Mouse (Mus musculus) heart, adult 11 months (tissue): ENCODE results near the gene Slc19a1.

ENCODE experiments used
- DNase-seq: peaks from one replicate; pipeline ENCODE4 v3.0.0; 2022

Slc19a1 gene

DNA sequence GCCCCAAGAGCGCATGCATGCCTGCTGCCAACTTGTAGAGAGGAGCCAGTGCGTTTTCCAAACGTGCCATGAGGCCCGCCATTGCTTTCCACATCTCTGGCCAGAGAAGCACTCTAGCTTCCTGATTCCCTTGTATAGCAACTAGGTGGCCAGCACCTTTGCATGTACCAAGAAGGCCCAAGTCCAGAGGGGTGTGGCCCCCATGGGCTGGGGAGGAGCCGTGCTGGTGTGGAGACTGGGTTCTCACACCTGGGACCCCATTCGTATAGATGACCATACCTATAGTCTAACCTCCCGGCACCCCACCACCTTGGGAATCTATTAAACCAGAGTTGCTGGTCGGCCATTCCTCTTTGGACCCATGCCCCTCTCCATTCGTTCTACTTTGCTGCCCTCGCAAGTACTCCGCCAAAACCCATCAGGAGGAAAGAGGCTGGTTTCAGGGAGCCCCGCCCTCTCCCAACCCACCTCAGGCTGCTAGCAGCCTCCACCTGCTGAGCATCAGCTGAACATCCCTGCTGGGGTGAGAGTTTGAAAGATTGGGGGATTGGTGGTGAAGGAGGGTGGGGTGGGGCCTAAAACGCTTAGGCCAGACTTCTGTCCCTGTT is at the start of gene Slc19a1:
Gene Slc19a1, plus strand, starts transcription at position 474 of the 608 bp plus-strand sequence.
- DNase-seq = no peak

GRCm38 (mm10) chr10:76988586-76988985 is 43.5 kb upstream of the Slc19a1 start:
- DNase-seq = no peak

- DNase-seq = no peak
Observed at GRCm38 (mm10) chr10:76992456-76992855, 39.6 kb upstream of the Slc19a1 start.

DNA sequence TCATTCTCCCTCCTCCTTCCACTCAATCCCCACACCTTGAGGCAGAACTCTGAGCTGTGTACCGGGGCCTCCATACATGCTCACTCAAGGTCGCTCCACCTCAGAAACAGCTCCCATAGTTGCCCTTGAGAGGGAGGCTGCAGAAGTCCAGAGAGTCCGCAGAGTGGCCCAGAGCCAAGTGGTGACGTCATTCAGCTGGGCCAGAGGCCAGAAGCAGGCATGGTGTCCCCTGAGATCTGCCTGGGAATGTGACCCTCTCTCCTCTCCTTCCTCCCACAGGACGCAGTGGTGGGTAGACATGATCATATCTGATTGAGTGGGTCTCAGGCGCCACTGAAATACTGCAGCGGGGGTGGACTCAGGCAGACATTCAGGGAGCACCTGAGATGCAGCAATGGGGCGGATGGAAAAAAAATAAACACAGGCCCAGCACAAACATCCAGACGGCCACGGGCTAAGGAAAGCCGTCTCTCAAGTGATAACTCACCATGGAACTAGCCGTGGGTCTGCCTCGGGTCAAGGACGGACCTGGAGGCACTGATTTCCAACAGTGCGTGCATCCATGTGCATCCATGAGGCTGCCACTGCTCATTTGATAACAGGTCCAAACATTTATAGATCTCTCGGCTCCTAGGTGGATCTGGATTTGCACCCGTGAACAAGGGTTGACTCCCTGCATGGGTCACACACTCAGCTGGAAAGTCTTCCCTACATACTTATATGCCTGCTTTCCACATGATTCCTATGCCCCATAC is 34.1 kb upstream of the Slc19a1 start:
- DNase-seq = peak; percentile 97

- DNase-seq = peak; percentile 80
Observed at GRCm38 (mm10) chr10:77004936-77005335, 27.1 kb upstream of the Slc19a1 start.

GRCm38 (mm10) chr10:77007433-77008108 is 24.5 kb upstream of the Slc19a1 start:
- peak; percentile 87 for DNase-seq

DNA sequence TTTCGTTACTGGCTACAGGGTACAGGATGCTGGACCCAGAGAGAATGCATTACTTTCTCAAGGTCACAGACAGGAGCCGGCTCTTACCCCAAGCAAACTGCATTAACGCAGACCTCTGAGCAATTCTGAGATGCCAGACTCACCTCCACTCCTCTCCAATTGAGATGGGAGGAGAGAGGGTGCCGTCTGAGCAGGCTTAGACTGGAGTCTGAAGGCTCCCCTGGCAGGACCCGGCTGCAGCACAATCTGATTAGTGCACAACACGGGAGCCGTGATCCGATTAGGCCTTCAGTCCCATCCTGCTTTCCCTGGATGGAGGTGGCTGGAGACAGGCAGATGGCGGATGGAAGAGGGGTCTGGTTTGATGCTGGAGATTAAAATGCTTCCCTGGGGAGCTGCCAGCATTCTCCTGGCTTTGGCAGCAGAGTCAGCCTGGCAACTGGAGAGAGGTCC is 23.9 kb upstream of the Slc19a1 start:
- peak; percentile 82 for DNase-seq

GRCm38 (mm10) chr10:77008698-77009097 is 23.3 kb upstream of the Slc19a1 start:
- DNase-seq = peak; percentile 77

GRCm38 (mm10) chr10:77011681-77012080 is 20.4 kb upstream of the Slc19a1 start:
- no peak for DNase-seq

DNA sequence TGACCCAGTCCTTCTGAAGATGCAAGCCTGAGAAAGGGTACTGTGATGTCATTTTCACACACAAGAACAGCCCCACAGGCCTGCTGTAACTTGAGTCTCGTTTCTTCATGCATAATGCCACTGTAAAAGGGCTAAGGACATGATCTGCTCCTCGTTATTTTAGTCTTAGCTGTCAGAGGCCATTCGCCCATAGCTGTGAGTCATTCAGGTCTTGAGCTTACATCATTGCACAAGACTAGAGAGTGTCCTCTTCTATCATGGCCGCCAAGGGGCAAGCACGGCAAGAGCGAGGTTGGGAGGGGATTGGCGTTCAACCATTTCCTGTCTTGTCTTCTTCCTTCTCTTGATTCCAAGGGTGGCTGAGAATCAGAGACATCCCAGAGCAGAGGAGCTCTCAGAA is 16.0 kb upstream of the Slc19a1 start:
- DNase-seq = no peak

GRCm38 (mm10) chr10:77016499-77016898 is 15.5 kb upstream of the Slc19a1 start:
- DNase-seq = peak; percentile 78

- no peak for DNase-seq
Observed at GRCm38 (mm10) chr10:77017061-77017460, 15.0 kb upstream of the Slc19a1 start.

- DNase-seq = no peak
Observed at GRCm38 (mm10) chr10:77017662-77018061, 14.4 kb upstream of the Slc19a1 start.

DNA sequence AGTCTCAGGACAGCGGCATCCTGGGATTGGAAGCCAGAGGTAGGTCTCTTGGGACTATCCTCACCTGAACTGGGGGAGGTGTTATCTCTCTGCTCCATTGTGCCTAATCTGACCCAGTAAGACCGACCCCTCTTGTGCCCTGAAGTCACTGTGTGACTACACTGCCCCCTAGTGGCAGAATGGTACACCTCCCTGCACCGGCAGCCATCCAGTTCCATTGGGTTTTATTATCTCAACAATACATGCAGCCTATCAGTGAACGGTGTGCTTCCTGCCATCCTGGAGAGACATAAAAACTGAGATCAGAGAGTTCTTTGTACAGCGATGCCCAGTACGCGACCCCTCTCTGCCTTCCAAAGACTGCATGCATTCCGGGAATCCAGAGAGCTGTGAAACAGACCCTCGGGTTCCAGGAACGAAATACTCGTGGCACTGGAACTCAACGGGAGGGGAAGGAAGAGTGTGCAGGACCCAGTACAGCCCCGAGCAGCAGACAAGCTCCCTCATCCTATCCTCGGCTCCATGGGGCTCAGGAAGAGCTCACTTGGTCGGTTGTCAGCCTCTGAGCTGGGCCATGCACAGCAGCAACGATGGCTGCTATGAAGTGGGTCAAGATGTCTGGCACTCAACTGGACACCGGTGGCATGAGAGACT is 10.5 kb upstream of the Slc19a1 start:
- peak; percentile 95 for DNase-seq

GRCm38 (mm10) chr10:77022301-77023130 is 9.5 kb upstream of the Slc19a1 start:
- DNase-seq = no peak

- no peak for DNase-seq
Observed at GRCm38 (mm10) chr10:77024231-77024630, 7.8 kb upstream of the Slc19a1 start.

- no peak for DNase-seq
Observed at GRCm38 (mm10) chr10:77026944-77027343, 5.1 kb upstream of the Slc19a1 start.

GRCm38 (mm10) chr10:77028782-77029296 is 3.2 kb upstream of the Slc19a1 start:
- DNase-seq = no peak

- no peak for DNase-seq
Observed at GRCm38 (mm10) chr10:77029761-77030160, 2.3 kb upstream of the Slc19a1 start.

DNA sequence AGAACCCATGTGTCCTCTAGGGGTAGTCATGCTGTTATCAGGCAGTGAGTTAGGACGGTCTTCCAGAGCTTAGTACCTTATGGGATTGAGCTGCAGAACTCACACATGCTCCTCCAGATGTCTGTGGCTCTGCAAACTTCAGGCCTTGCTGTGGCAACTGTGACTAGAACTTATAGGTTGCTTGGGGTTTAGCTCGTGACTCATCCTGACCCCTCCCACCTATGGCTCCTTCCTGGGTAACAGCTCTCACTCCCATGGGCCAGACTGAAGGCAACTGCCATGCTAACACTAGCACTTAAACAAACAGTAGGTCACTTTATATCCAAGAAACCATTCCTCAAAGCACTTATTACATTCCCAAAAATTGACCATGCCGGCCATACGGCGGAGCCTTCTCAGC is 1.4 kb upstream of the Slc19a1 start:
- DNase-seq = no peak

DNA sequence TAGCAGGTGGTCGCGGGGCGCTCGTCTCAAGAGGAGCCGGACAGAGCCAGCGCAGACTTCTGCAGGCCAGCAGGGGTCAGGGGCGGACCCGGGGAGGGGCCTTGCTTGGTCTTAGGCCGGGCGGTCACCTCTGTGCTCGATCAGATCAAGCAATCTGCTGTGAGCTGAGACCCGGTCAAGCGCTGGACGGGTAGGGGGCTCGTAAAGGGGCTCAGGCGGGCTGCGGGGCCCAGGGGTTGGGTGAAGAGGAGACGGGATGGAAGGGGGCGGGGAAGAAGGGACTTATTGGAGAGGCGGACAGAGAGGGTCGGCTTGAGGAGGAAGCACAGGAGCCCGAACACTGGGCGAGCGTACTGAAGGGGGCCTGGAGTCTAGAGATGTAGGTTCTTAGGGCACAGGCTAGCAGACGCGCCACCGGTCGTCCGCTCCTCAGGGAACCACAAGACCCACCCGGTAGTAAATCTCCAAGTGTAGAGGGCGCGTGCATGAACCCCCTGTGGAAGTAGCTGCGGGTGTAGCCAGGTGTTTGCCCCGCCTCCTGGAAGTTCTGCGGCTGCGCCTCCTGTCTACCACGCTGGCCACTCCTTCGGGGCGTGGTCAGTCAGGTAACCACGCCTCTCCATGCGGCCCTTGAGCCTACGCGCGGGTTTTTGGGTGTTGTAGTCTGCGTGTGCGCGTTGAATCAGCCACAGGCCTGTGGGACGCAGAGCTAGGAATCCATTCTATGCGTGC is 716 bp downstream of the Slc19a1 start:
- peak; percentile 99 for DNase-seq
